Mouse (Mus musculus) olfactory bulb, adult 2 months (tissue): Measurements from ENCODE around the gene Kmt2b. TPM values are rescaled to one million over a fixed set of nuclear protein-coding genes. Genes with fewer than 3 reads are reported as not detected.

Source experiments
- H3K27ac ChIP-seq: fragments of 200-500 bp; 2 replicates; pipeline ENCODE4 v1.5.1; 2012; ENCODE audit warnings: low read depth, low read length; ENCODE audit not compliant: insufficient read depth
- H3K4me1 ChIP-seq: fragments of 200-500 bp; 2 replicates; pipeline ENCODE4 v1.6.1; 2012; ENCODE audit warnings: low read length; ENCODE audit not compliant: control insufficient read depth, insufficient read depth
- H3K4me3 ChIP-seq: fragments of 200-500 bp; 2 replicates; pipeline ENCODE4 v1.5.1; 2012; ENCODE audit warnings: mild to moderate bottlenecking, low read depth, low read length, moderate library complexity; ENCODE audit not compliant: insufficient read depth
- CTCF ChIP-seq: fragments of 200-500 bp; IDR thresholded peaks from 2 replicates; pipeline ENCODE4 v1.5.1; 2012; ENCODE audit warnings: low read depth, mild to moderate bottlenecking, low read length, moderate library complexity; ENCODE audit not compliant: insufficient read depth
- POLR2A ChIP-seq: fragments of 200-500 bp; IDR thresholded peaks from 2 replicates; pipeline ENCODE4 v1.6.1; 2012; ENCODE audit warnings: mild to moderate bottlenecking, low read depth, low read length, moderate library complexity; ENCODE audit not compliant: insufficient read depth
- WGBS: fragments of 180-500 bp; shearing (Covaris S2); methylation state at CpG from one replicate; pipeline ENCODE4 v1.1.7; 2018; 5-methylcytosine and 5-hydroxymethylcytosine counted together
- polyA plus RNA-seq: library from polyadenylated mRNA; stranded (reverse); fragments of >200 nt; gene quantifications from 2 replicates; pipeline ENCODE4 v1.2.4, GENCODE M21; 2012; ENCODE audit warnings: low replicate concordance; ENCODE audit not compliant: missing spikeins, insufficient read depth, insufficient read length

Kmt2b gene
- polyA plus RNA-seq, 1 experiment, result not detected

- WGBS, result 74% methylated on average over 10 of the region's 10 CpGs
- Histone ChIP-seq H3K4me1 (peaks cover 5% of the 10 kb centered on the region), H3K4me3 (no peak overlapping the region), H3K27ac (no peak overlapping the region)
- no peak for TF ChIP-seq POLR2A
- no peak for TF ChIP-seq CTCF
Observed at GRCm38 (mm10) chr7:30593579-30594509, 5.3 kb upstream of the Kmt2b start.

DNA sequence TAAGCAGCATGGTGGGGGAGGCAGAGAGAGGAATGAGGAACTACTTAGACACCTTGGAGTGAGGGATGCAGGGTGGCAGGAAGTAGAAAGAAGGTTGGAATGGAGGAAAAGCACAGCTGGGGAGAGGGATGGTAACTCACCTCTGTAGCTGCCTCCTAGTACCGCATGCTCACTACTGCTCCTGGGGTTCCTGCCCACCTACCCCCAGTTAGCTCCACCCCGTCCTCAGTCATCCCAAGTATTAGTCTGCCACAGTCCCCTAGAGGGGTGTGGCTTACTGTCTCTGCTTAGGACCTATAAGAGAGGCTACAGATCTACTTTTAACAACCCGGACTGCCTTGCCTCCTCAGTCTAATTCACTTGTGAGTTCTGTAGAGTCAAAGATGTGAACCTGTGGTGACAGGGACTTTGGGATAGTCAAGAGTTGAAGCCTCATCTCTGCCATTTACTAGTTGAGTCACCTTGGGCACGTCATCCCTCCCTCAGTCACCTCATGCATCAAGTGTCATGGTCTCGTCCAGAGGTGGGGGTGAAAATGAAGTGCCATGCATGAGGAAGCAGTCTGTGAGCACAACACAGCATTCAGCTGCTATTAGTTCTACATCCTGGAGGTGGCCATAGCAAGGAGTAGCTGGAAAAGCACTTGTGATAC lies 4.4 kb upstream of the Kmt2b start:
- Histone ChIP-seq H3K27ac (no peak overlapping the region), H3K4me3 (no peak overlapping the region), H3K4me1 (peaks cover 5% of the 10 kb centered on the region)
- WGBS, result 69% methylated on average over 5 of the region's 5 CpGs
- TF ChIP-seq CTCF (no peak), POLR2A (no peak)

GRCm38 (mm10) chr7:30591605-30591951 lies 3.1 kb upstream of the Kmt2b start:
- WGBS, result 40% methylated on average over 4 of the region's 4 CpGs

GRCm38 (mm10) chr7:30590927-30591604 lies 2.5 kb upstream of the Kmt2b start:
- Histone ChIP-seq H3K4me3 (no peak overlapping the region), H3K4me1 (peaks cover 16% of the 10 kb centered on the region), H3K27ac (no peak overlapping the region)
- WGBS, result 87% methylated on average over 9 of the region's 9 CpGs
- no peak for TF ChIP-seq CTCF
- no peak for TF ChIP-seq POLR2A

More at GRCm38 (mm10) chr7:30591605-30591951, 3.1 kb upstream of the Kmt2b start:
- H3K4me3 ChIP-seq, result no peak overlapping the region
- H3K27ac ChIP-seq, result no peak overlapping the region
- peaks cover 11% of the 10 kb centered on the region for H3K4me1 ChIP-seq
- TF ChIP-seq CTCF (no peak), POLR2A (no peak)

DNA sequence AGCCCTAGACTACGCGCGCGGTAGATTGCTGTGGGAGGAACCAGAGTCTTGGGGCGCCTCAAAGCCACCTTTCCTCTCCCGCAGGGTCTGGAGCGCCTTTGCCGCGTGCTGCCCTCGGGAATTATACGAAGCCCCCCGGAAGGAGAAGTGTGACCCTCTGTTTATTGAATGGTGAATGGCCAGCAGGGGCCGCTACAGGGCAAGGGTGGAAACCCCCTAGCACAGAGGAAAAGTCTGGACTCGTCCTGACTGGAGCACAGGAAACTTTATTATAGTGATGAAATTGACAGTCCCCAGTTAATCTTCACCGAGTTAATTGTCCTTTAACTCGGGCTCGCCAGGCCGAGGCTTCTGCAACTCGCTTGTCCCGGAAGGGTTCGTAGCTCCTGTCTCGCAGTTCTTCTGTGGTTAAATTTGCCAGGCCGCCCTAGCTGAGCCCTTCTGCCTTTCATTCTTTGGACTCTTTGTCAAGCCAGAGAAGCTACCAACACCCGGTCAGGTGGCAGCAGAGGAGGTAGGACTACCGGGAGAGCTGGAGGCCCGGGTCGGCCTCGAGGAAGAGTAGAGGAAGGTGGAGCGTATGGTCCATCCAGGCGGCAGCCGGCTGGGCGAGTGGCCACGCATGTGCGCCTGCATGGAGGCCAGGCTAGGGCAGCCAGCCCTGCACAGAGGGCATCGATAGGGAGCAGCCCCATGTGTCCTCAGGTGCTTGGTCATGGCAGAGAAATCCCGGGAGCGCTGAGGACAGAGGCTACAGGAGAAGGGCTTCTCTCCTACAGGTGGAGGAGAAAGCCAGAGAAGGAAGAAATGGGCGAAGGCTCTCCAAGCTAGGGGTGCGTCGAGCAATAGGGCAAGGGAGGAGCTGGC lies 1.1 kb upstream of the Kmt2b start:
- Histone ChIP-seq H3K4me3 (peak overlapping the region; percentile 85), H3K4me1 (peaks cover 19% of the 10 kb centered on the region), H3K27ac (peak overlapping the region; percentile 43)
- TF ChIP-seq POLR2A, result no peak
- TF ChIP-seq CTCF, result peak; percentile 87
- WGBS, result 26% methylated on average over 40 of the region's 40 CpGs

DNA sequence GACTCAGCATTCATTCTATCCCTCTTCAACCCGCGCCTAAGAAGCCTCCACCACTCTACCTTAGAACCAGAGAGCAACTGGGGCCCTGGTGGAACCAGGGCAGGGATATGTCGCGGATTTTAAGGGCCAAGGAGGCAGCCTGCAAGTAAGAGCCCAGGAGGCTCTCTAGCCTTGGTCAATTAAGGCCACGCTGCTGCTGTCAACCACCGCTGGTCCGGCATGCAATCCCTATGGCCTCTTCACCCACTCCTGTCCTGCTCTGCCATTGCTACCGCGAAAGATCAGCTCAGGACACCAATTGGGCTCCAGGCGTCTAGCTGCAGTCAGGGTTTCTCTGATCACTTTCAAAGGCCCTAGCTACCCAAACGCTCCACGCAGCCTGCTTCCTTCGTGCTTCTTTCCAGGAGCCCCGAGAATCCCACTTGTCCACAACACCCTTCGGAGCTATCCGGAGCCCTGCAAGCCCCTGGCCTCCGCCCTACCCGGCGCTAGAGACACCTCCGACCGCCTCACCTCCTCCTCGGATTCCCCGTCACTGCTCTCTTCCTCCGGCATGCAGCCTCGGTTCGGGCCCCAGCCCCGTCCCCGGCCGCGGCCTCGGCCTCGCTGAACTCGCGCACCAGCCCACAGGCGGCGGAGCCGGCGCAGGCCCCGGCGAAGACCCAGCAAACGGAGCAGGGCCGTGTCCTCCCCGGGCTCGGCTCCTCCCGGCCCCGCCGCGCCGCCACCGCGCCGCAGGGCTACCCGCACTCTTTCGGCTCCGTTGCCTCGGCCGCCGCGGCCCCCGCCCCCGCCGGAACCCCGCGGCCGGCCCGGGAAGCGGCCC lies 471 bp downstream of the Kmt2b start:
- peaks cover 19% of the 10 kb centered on the region for H3K4me1 ChIP-seq
- TF ChIP-seq CTCF (no peak), POLR2A (no peak)
- peak overlapping the region; percentile 85 for H3K4me3 ChIP-seq
- H3K27ac ChIP-seq, result peak overlapping the region; percentile 32; the same call in 1 of the 2 replicates
- WGBS, result 1% methylated on average over 67 of the region's 67 CpGs

- Histone ChIP-seq H3K4me3 (no peak overlapping the region), H3K27ac (no peak overlapping the region), H3K4me1 (peaks cover 19% of the 10 kb centered on the region)
- TF ChIP-seq CTCF (no peak), POLR2A (no peak)
- WGBS, result 80% methylated on average over 28 of the region's 28 CpGs
Observed at GRCm38 (mm10) chr7:30586455-30587020, 2.0 kb downstream of the Kmt2b start.

GRCm38 (mm10) chr7:30585170-30585569 lies 3.4 kb downstream of the Kmt2b start:
- H3K27ac ChIP-seq, result no peak overlapping the region
- peaks cover 19% of the 10 kb centered on the region for H3K4me1 ChIP-seq
- no peak for TF ChIP-seq CTCF
- no peak for TF ChIP-seq POLR2A
- no peak overlapping the region for H3K4me3 ChIP-seq
- WGBS, result 94% methylated on average over 7 of the region's 7 CpGs
